Mouse (Mus musculus) heart, adult 2 months (tissue): ENCODE measurements around the gene Wwc2.

ENCODE experiments used
- CTCF ChIP-seq: fragments of 200-600 bp; IDR thresholded peaks from 2 replicates; pipeline ENCODE4 v1.8.1; 2022; ENCODE audit warnings: antibody characterized with exemption, mild to moderate bottlenecking, moderate library complexity
- POLR2A ChIP-seq: fragments of 200-500 bp; IDR thresholded peaks from 2 replicates; pipeline ENCODE4 v1.6.1; 2011; ENCODE audit warnings: mild to moderate bottlenecking, low read depth, low read length, control low read depth; ENCODE audit not compliant: insufficient read depth

DNA sequence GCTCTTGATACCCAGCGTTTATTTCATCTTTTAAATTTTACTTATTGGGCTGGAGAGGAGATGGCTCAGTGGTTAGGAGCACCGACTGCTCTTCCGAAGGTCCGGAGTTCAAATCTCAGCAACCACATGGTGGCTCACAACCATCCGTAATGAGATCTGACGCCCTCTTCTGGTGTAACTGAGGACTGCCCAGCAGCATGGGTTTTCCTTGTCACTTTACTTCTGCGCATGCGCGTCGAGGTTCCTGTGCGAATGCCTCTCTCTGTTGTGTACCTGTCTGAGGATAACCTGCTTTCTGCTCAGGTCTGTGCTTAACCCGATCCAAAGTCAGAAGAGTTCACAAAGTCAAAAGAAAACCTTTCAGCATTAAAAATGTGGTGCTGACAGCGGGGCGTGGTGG is 20.3 kb upstream of the Wwc2 start:
- peak; percentile 45 for TF ChIP-seq CTCF
- TF ChIP-seq POLR2A, result no peak
